Mouse (Mus musculus): Measurements from ENCODE around the gene Olfml2a. TPM values are rescaled to one million over a fixed set of nuclear protein-coding genes. Genes with fewer than 3 reads are reported as not detected.

Olfml2a gene
- total and polyA plus RNA-seq, 2 experiments from 2014 or later, result 3.3 to 12.7 TPM

- Histone ChIP-seq H3K4me3 (ENCODE audit: low read depth, low read length) (peak overlapping the region; percentile 97), H3K4me2 (ENCODE audit: low read depth, low read length) (peak overlapping the region; percentile 98), H3K4me1 (ENCODE audit: control insufficient read depth, insufficient read depth) (0 out of 2 replicates have a peak, but pooled peaks cover 6% of the 10 kb centered on the region), H3K9ac (replicated peaks; ENCODE audit: low read depth, low read length) (no peak overlapping the region), H3K36me3 (replicated peaks; ENCODE audit: control insufficient read depth, insufficient read depth, low read length) (no peaks in the 10 kb centered on the region), H3K9me3 (replicated peaks; ENCODE audit: control insufficient read depth, low read length) (no peaks in the 10 kb centered on the region), H3K27ac (ENCODE audit: low read depth) (no peak overlapping the region), H3K27me3 (ENCODE audit: control insufficient read depth, insufficient read depth, low read length) (peaks cover 20% of the 10 kb centered on the region)
- 47% methylated on average over 10 of the region's 10 CpGs for WGBS
- ATAC-seq (ENCODE audit: insufficient read depth, low read depth), result no peak
- DNase-seq (ENCODE audit: low spot score), result no peak
- TF ChIP-seq EP300 (IDR thresholded peaks at IDR 0.05; ENCODE audit: low read depth), result no peak
- TF ChIP-seq CTCF (IDR thresholded peaks at IDR 0.05; ENCODE audit: low read depth), result no peak
These were observed 7.2 kb upstream of the Olfml2a start for GRCm38 (mm10) chr2:38924571-38924970.

- H3K27ac ChIP-seq (ENCODE audit: low read depth), result 0 out of 2 replicates have a peak overlapping the region, but pooled peaks have one; percentile 4
- H3K4me3 ChIP-seq (ENCODE audit: low read depth, low read length), result peak overlapping the region; percentile 97
- peak overlapping the region; percentile 98 for H3K4me2 ChIP-seq (ENCODE audit: low read depth, low read length)
- peaks cover 20% of the 10 kb centered on the region for H3K27me3 ChIP-seq (ENCODE audit: control insufficient read depth, insufficient read depth, low read length)
- ATAC-seq (ENCODE audit: insufficient read depth, low read depth) (peak; percentile 24; the same call in 1 of the 2 replicates), DNase-seq (ENCODE audit: low spot score) (no peak)
- no peaks in the 10 kb centered on the region for H3K36me3 ChIP-seq (replicated peaks; ENCODE audit: control insufficient read depth, insufficient read depth, low read length)
- TF ChIP-seq CTCF (IDR thresholded peaks at IDR 0.05; ENCODE audit: low read depth) (no peak), EP300 (IDR thresholded peaks at IDR 0.05; ENCODE audit: low read depth) (no peak)
- WGBS, result under 1% methylated on average over 50 of the region's 51 CpGs
- H3K9ac ChIP-seq (replicated peaks; ENCODE audit: low read depth, low read length), result peak overlapping the region; percentile 67
- H3K4me1 ChIP-seq (ENCODE audit: control insufficient read depth, insufficient read depth), result 0 out of 2 replicates have a peak, but pooled peaks cover 6% of the 10 kb centered on the region
- H3K9me3 ChIP-seq (replicated peaks; ENCODE audit: control insufficient read depth, low read length), result no peaks in the 10 kb centered on the region
These were observed 6.4 kb upstream of the Olfml2a start for GRCm38 (mm10) chr2:38925171-38926080.

GRCm38 (mm10) chr2:38926145-38926891 is 5.5 kb upstream of the Olfml2a start:
- 0% methylated on average over 44 of the region's 53 CpGs for whole genome bisulfite sequencing
- TF ChIP-seq EP300 (IDR thresholded peaks at IDR 0.05; ENCODE audit: low read depth), result peak; percentile 79; the same call in 1 of the 2 replicates
- TF ChIP-seq CTCF (IDR thresholded peaks at IDR 0.05; ENCODE audit: low read depth), result no peak; the same call in 1 of the 2 replicates
- ATAC-seq (ENCODE audit: insufficient read depth, low read depth), result peak; percentile 95
- Histone ChIP-seq H3K27ac (ENCODE audit: low read depth) (0 out of 2 replicates have a peak overlapping the region, but pooled peaks have one; percentile 4), H3K4me1 (ENCODE audit: control insufficient read depth, insufficient read depth) (0 out of 2 replicates have a peak, but pooled peaks cover 6% of the 10 kb centered on the region), H3K27me3 (ENCODE audit: control insufficient read depth, insufficient read depth, low read length) (peaks cover 20% of the 10 kb centered on the region), H3K4me2 (ENCODE audit: low read depth, low read length) (peak overlapping the region; percentile 98), H3K36me3 (replicated peaks; ENCODE audit: control insufficient read depth, insufficient read depth, low read length) (no peaks in the 10 kb centered on the region), H3K9me3 (replicated peaks; ENCODE audit: control insufficient read depth, low read length) (no peaks in the 10 kb centered on the region), H3K4me3 (ENCODE audit: low read depth, low read length) (peak overlapping the region; percentile 97), H3K9ac (replicated peaks; ENCODE audit: low read depth, low read length) (peak overlapping the region; percentile 67)
- peak; percentile 96 for DNase-seq (ENCODE audit: low spot score)

GRCm38 (mm10) chr2:38927115-38927979 is 4.4 kb upstream of the Olfml2a start, which contains the start of gene Nr6a1:
Gene Nr6a1, minus strand, starts transcription at chr2:38927688.
- peak; percentile 55 for DNase-seq (ENCODE audit: low spot score)
- Histone ChIP-seq H3K9me3 (replicated peaks; ENCODE audit: control insufficient read depth, low read length) (no peaks in the 10 kb centered on the region), H3K4me2 (ENCODE audit: low read depth, low read length) (peak within 1 kb of the TSS; percentile 98), H3K4me1 (ENCODE audit: control insufficient read depth, insufficient read depth) (peaks cover 14% of the 10 kb centered on the region), H3K27ac (ENCODE audit: low read depth) (no peak within 1 kb of the TSS), H3K4me3 (ENCODE audit: low read depth, low read length) (peak within 1 kb of the TSS; percentile 97), H3K9ac (replicated peaks; ENCODE audit: low read depth, low read length) (no peak within 1 kb of the TSS), H3K27me3 (ENCODE audit: control insufficient read depth, insufficient read depth, low read length) (peaks cover 25% of the 10 kb centered on the region), H3K36me3 (replicated peaks; ENCODE audit: control insufficient read depth, insufficient read depth, low read length) (no peaks in the 10 kb centered on the region)
- ATAC-seq (ENCODE audit: insufficient read depth, low read depth), result peak; percentile 63
- 8% methylated on average over 19 of the region's 19 CpGs for WGBS
- TF ChIP-seq EP300 (IDR thresholded peaks at IDR 0.05; ENCODE audit: low read depth) (no peak), CTCF (IDR thresholded peaks at IDR 0.05; ENCODE audit: low read depth) (peak; percentile 92)
